Mouse (Mus musculus): ENCODE measurements around the gene Mipol1.
"Not testable (repeated sequence)": the region's sequence is repeated elsewhere in the genome, so short reads cannot be mapped to it uniquely, and the experiment has no call there.

Mipol1 gene

GRCm38 (mm10) chr12:57230192-57230706 lies at the start of gene Mipol1, which contains the start of gene Prps1l3:
Gene Mipol1 (plus strand): TSS chr12:57230427.
Gene Prps1l3 (plus strand): TSS chr12:57230412.
- peak; percentile 96 for DNase-seq (ENCODE audit: low read depth, low spot score)

DNA sequence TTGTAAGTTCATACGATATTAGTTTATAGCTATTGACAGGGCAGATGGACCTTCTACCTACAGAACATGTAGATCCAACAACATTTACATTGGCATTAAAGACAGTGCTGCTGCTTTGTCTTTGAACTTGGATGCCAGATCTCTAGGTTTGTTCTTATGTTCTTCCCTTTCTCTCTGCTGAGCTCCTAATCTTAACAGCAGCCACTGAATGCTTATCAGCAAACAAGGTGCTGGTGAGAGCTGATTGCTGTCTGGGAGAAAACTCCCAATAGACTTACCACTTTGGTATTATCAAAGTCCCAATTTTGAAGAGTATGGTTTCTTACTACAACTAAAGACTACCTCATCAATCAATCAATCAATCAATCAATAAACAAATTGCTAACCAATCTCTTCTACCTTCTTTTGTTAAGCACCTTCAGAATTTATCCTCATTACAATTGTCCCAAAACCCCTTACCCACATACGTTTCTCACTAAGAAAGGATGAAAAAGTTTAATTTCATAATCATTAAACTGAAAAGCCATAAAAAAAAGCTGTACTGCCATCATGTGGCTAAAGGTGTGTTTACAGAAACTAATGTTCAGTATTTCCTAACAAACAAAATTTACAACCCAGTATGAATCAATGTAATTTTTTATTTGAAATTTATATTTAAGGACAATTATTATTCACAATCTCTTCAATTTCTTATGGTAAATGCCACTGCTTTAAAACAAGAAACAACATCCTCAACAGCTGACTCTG lies 45.7 kb upstream of the Mipol1 start:
- no peak for DNase-seq (ENCODE audit: low read depth, low spot score)

DNA sequence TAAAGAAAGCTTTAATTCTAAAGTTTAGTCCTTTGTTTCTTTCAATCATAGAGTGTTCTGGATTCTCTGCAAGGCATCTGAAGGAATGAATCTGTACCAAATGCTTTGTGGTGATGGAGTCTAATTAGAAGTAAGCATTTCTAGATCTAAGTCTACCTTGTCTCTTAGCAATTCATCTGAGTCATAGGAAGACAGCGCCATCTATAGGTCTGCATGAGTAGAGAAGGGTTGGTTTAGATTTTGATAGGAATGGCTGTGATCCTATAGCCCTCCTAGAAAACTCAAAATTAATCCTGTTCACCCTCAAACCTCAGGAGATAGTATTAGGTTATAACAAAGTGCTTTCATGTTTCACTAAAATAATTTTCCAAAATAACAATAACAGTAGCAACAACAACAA lies 44.8 kb upstream of the Mipol1 start:
- DNase-seq (ENCODE audit: low read depth, low spot score): peak; percentile 57

DNA sequence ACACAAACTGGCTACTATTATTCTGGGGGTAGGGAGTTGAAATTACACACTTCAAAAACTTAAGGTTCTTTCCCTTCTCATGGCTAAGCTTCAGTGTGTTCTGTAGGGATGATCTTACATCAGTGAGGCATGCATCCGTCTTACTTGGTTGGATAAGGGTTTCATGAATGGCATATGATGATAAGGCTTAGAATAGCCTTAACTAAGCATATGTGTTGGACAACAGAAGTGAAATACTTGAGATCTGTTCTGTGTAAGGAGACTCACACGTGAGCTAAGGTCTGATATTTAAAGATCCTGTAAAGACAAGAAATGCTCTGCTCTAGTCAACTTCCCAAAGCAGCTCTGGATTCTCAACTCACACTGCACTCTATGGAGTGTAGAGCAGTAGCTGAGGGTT lies 44.1 kb upstream of the Mipol1 start:
- no peak for DNase-seq (ENCODE audit: low read depth, low spot score)

DNA sequence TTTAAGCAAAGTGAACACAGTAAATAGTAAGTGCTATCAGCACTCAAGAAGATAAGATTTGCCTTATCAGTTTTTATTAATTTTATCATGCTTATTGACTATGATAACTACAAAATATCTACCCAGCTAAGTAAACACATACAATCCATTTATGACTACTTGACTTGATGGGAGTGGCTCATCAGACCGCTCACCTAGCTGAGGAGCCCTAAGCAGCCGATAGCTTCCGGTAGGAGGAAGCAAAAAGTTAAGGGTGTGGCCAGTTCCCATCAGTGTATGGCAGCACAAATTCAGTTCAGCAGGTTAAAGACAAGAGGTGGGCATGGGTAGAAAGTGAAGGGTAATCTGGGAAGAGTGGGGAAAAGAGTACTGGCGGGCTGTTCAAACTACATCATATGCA lies 43.2 kb upstream of the Mipol1 start:
- no peak for DNase-seq (ENCODE audit: low read depth, low spot score)

- DNase-seq (ENCODE audit: low read depth, low spot score): peak; percentile 29
Measured at GRCm38 (mm10) chr12:57194609-57195008, 35.6 kb upstream of the Mipol1 start.

DNA sequence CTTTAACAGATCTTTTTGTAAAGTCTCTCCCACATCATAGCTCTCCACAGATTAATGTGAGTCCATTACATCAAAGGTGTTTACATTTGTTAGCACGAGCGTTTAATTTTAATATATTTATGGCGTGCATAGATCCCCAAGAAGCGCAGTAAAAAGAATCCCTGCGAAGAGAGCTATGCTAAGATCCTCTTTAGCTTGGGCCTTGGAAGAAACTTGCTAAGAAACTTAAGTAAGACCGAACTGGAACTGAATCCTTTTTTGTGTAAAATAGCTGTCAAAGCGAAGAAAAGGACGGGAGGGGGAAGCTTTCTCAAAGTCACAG lies 34.0 kb upstream of the Mipol1 start:
- no peak for DNase-seq (ENCODE audit: low read depth, low spot score)

GRCm38 (mm10) chr12:57196608-57197362 lies 33.4 kb upstream of the Mipol1 start:
- peak; percentile 48 for DNase-seq (ENCODE audit: low read depth, low spot score)

DNA sequence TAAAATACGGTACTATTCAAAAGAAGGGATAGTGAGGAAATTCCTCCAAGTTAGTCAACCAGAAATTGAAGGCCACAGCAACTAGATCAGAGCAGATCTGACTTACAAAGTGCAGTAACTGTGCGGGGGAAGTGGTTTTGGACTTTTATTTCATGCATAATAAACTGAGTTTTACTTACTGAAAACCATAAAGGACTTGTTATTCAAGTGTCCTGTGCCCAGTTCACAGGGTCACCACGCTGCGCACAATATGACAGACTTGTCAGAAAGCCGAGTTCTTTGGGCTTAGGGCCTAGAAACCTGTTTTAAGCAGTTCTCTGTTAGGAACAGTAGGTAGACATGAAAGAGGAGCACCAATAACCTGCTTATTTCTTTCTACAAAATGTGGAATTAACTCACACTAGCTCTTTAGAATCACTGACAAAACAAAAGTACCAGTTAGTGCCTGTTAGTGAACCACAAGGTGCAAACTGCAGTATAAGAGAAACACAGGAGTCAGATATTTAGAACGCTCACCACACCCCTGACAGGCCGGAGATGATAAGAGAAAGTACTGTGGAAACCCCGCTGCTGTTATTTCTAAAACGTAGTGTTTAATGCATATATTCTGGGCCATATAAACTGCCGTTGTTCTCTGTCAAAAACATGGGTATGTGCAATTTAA lies 32.7 kb upstream of the Mipol1 start, which contains the start of gene Slc25a21:
Slc25a21 (minus strand) TSS at position 110 of the 664 bp plus-strand sequence.
- DNase-seq (ENCODE audit: low read depth, low spot score): no peak

DNA sequence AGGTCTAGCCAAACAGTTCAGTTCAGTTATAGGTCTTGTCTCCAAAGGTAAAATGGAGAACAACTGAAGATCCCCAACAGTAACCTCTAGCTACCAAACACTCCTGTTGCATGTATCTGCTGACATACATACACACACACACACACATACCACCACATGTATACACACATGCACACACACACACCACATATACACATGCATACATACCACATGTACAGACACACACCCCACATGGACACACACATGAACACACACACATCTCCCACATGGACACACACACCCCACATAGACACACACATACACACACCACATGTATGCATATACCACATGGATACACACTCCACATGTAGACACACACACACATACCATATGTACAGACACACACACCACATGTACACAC lies 32.0 kb upstream of the Mipol1 start:
- DNase-seq (ENCODE audit: low read depth, low spot score): no peak

DNA sequence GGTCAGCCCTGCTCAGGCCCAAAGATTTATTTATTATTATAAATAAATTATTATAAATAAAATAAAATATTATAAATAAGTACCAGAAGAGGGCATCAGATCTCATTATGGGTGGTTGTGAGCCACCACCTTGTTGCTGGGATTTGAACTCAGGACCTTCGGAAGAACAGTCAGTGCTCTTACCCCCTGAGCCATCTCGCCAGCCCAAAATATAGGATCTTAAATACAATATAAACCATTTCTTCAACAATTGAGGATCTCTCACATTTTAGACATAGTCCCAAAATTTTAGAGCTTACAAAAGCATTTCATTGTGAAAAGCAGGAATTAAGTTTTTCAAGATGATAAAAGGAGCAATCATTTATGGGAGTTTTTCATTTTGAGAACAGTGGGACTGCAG lies 30.8 kb upstream of the Mipol1 start:
- DNase-seq (ENCODE audit: low read depth, low spot score): no peak

- no peak for DNase-seq (ENCODE audit: low read depth, low spot score)
Measured at GRCm38 (mm10) chr12:57201901-57202300, 28.3 kb upstream of the Mipol1 start.

DNA sequence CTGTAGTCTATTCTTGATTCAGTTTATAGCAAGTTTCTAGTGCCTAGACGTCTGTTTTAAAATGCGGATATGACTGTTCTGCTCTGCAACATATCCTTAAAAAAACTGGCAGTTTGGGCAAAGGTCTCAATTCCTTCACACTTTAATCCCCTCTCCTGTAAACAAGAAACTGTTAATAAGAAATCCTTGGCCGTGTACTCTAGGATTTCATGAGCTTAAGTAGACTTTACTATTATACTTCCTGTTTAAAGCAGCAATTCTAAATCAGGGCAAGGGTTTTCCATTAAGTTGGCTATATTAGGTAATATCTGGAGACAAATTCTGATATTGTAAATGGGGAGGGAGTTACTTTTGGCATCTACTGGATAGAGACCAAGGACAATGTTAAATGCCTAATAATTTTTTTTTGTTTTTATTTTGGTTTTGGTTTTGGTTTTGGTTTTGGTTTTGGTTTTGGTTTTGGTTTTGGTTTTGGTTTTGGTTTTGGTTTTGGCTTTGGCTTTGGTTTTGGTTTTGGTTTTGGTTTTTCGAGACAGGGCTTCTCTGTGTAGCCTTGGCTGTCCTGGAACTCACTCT lies 25.9 kb upstream of the Mipol1 start:
- DNase-seq (ENCODE audit: low read depth, low spot score): no peak

DNA sequence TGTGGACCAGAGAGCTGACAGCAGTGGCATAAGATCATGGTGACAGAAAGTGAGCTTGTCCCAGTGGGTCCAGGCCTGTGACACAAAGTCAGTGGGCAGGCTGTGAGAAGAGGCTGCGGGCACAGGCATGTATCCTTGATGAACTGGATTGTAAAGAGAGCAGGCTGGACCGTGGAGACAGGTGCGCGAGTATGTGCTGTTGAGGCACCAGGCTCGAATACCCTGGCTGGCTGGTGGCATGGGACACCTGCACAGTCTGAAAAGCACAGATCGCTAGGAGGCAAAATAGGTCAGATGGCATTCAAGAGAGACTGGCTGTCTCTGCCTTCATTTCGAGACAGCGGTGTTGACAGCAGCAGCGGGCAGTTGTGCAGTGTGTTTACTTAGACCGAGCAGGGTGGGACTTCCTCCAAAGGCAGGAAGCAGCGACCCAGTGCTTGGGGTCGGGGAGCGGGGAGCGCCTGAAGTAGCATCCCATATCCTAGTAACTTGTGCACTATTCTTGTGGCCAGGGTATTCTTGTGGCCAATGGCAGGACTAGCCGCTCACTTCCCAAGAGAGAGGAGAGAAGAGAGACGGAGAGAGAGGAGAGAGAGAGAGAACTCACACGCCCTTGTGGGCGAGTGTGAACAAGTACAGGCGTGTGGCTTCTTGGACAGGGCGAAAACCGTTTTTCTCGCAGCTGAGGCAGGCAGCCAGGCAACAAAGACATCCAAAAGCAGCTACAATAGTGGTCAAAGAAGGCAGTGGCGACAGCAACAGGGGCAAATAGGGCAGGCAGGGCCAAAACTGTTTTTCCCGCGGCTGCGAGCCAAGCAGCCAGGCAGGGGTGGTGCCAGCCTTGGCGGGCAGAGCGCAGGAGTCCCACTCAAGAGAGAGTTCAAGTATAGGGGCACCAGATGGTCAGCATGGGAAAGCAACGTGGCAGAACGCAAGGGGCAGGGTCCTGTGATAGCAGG lies 18.6 kb upstream of the Mipol1 start:
- DNase-seq (ENCODE audit: low read depth, low spot score): no peak

DNA sequence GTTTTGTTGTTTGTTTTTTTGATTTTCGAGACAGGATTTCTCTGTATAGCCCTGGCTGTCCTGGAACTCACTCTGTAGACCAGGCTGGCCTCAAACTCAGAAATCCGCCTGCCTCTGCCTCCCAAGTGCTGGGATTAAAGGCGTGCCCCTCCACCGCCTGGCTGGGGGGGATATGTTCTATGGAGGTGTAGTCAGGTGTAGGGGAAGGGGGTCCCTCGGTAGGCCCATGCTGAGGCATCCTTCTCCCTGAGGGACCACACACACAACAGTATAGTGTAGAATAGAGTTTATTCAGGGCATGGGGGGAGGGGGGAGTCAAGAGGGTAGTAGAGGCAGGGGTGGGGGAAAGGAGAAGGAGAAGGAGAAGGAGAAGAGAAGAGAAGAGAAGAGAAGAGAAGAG lies 17.8 kb upstream of the Mipol1 start:
- not testable (repeated sequence) for DNase-seq (ENCODE audit: low read depth, low spot score)

DNA sequence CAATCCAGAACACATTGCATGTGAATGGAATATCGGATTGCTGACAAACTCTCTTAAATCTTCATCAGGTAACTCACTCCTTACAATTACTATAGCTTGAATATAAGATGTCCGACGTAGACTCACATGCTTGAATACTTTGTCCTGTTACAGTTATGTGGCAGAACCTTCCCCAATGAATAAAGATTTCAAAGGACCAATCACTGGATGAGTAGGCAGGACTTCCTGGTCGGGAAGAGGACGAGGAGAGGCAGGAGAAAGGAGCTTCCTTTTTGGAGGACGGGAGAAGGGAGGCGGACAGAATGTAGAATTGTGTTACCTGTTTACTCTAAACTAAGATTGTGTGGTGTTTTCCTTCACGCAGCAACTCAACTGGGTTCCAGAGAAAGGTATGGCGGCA lies 3.8 kb upstream of the Mipol1 start:
- no peak for DNase-seq (ENCODE audit: low read depth, low spot score)

- DNase-seq (ENCODE audit: low read depth, low spot score): no peak
Measured at GRCm38 (mm10) chr12:57227776-57228175, 2.5 kb upstream of the Mipol1 start.

DNA sequence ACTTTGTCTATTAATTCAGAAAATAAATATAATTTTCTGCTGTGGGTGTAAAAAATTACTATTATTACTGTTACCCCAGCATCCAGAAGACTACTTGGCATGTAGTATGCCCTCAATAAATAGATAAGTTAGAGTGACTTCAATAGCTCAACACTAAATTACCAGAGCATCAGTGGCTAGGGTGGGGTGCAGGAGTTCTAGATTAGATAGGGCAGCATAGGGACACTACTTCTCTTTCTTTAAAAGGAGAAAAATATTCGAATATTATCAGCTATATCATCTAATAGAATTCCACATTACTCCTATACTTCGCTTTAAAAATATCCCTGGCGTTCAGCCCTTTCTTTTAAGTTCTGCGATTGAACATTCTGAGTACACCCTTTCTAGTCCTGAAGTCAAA lies 524 bp upstream of the Mipol1 start:
- DNase-seq (ENCODE audit: low read depth, low spot score): no peak

DNA sequence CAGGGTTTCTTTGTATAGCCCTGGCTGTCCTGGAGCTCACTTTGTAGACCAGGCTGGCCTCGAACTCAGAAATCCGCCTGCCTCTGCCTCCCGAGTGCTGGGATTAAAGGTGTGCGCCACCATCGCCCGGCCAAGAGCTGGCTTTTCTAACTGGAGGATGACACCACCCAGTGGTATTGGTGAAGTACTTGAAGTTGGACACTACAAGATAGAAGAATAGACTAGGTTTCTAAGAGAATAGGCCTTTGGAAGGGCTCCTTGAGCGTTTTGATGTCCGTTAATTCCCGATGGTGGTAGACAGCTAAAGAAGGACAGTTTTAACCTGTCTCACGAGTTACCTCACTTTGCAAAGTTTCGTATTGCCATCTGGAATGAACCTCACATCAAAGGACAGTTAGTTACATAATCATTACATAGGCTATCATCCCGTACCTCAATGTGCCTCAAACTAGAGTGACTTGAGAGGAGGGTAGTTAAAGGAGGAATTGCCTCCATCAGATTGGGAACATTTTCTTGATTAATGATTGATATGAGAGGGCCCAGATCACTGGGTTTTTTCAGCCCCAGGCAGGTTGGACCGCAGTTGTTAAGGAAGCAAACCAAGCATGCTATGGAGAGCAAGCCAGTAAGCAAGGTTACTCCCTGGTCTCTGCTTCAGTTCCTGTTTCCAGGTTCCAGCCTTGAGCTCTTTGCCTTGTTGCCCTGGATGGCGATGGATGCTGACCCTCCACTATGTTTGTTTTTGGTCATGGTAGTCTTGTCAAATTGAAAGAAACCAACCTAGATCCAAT lies 1.1 kb downstream of the Mipol1 start:
- DNase-seq (ENCODE audit: low read depth, low spot score): peak; percentile 15

- no peak for DNase-seq (ENCODE audit: low read depth, low spot score)
Measured at GRCm38 (mm10) chr12:57233386-57233785, 3.2 kb downstream of the Mipol1 start.

All from mesoderm, embryonic 11.5 days (tissue).